Mouse (Mus musculus) stomach, postnatal 0 days (tissue): ENCODE measurements around the gene Cryl1. TPM values are rescaled to one million over a fixed set of nuclear protein-coding genes. Genes with fewer than 3 reads are reported as not detected.

Experiments
- ATAC-seq: fragments of 200-750 bp; cut with Nextera tagmentation; 2 replicates; pipeline ENCODE4 v1.8.0; 2017; ENCODE audit not compliant: low FRiP score, low TSS enrichment
- DNase-seq: peaks from one replicate; pipeline ENCODE4 v3.0.0-alpha.2; 2016; ENCODE audit warnings: low spot score
- H3K27ac ChIP-seq: fragments of 300-500 bp; sonication (generic); replicated peaks from 2 replicates; pipeline ENCODE4 v1.5.1; 2014; ENCODE audit warnings: mild to moderate bottlenecking, control low read depth
- H3K27me3 ChIP-seq: fragments of 300-500 bp; sonication (generic); 2 replicates; pipeline ENCODE4 v1.6.1; 2014; ENCODE audit warnings: low read length; ENCODE audit not compliant: control insufficient read depth, insufficient read depth
- H3K36me3 ChIP-seq: fragments of 300-500 bp; sonication (generic); 2 replicates; pipeline ENCODE4 v1.6.1; 2014; ENCODE audit warnings: low read length, mixed read lengths; ENCODE audit not compliant: control insufficient read depth, insufficient read depth
- H3K4me1 ChIP-seq: fragments of 300-500 bp; sonication (generic); replicated peaks from 2 replicates; pipeline ENCODE4 v1.6.1; 2014; ENCODE audit warnings: antibody characterized with exemption; ENCODE audit not compliant: control insufficient read depth, insufficient read depth
- H3K4me2 ChIP-seq: fragments of 300-500 bp; sonication (generic); replicated peaks from 2 replicates; pipeline ENCODE4 v1.6.1; 2014; ENCODE audit warnings: low read depth, mild to moderate bottlenecking, control low read depth, moderate library complexity
- H3K4me3 ChIP-seq: fragments of 300-500 bp; sonication (generic); 2 replicates; pipeline ENCODE4 v1.5.1; 2014; ENCODE audit warnings: low read depth, low read length, control low read depth
- H3K9ac ChIP-seq: fragments of 300-500 bp; sonication (generic); 2 replicates; pipeline ENCODE4 v1.6.1; 2014; ENCODE audit warnings: mild to moderate bottlenecking, low read length, control low read depth, mixed read lengths
- H3K9me3 ChIP-seq: fragments of 300-500 bp; sonication (generic); 2 replicates; pipeline ENCODE4 v1.6.1; 2016; ENCODE audit warnings: low read length; ENCODE audit not compliant: control insufficient read depth
- CTCF ChIP-seq: IDR thresholded peaks from 2 replicates; pipeline ENCODE4 v1.5.1; 2016; ENCODE audit warnings: antibody characterized with exemption, low read depth, mild to moderate bottlenecking, moderate library complexity
- EP300 ChIP-seq: optimal IDR thresholded peaks from 2 replicates; pipeline ENCODE3; 2016; ENCODE audit warnings: antibody characterized with exemption
- WGBS: fragments of 180-500 bp; shearing (Covaris S2); extraction: QIAGEN DNeasy Blood & Tissue Kit; methylation state at CpG from one replicate; pipeline ENCODE4 v1.1.7; 2014; 5-methylcytosine and 5-hydroxymethylcytosine counted together
- polyA plus RNA-seq: library from polyadenylated mRNA; unstranded; fragments of >200 nt; fragmentation: Nextera tagmentation; extraction: Ambion mirVana; gene quantifications from 2 replicates; pipeline ENCODE4 v1.2.1, GENCODE M21; 2015

The Cryl1 gene
- polyA plus RNA-seq, 1 experiment from 2014 or later, result 49.8 TPM

- WGBS, result 92% methylated on average over 6 of the region's 6 CpGs
Measured at GRCm38 (mm10) chr14:57326771-57327170, 71.6 kb downstream of the Cryl1 start.

DNA sequence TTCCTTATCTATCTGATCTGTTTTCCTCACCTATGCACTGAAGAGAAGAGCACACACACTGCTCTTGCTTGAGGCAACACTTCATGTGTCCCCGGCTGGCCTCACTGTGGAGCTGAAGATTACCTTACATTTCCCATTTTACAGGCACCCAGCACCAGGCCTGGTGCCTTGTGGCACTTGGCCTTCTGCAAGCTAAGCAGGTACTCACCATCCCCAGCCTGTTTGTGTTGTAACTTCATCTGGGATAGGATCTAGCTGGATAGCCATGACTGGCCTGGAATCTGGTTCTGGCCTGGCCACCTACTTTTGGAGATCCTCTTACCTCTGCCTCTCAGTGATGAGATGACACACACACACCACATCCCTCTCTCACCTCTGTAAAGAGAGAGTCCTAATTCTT is 79.5 kb downstream of the Cryl1 start:
- H3K36me3 ChIP-seq, result no peaks in the 10 kb centered on the region
- DNase-seq (no peak), ATAC-seq (no peak)
- WGBS, result 86% methylated on average over 1 of the region's 1 CpGs
- no peak overlapping the region for H3K27ac ChIP-seq
- no peak for TF ChIP-seq EP300
- TF ChIP-seq CTCF, result no peak
- no peak overlapping the region for H3K9ac ChIP-seq
- no peaks in the 10 kb centered on the region for H3K9me3 ChIP-seq
- H3K27me3 ChIP-seq, result no peaks in the 10 kb centered on the region
- H3K4me1 ChIP-seq, result no peaks in the 10 kb centered on the region; the same call in none of the 2 replicates
- no peak overlapping the region for H3K4me3 ChIP-seq
- H3K4me2 ChIP-seq, result no peak overlapping the region

More at GRCm38 (mm10) chr14:57326771-57327170, 71.6 kb downstream of the Cryl1 start:
- Histone ChIP-seq H3K36me3 (no peaks in the 10 kb centered on the region), H3K27me3 (no peaks in the 10 kb centered on the region), H3K9ac (no peak overlapping the region), H3K27ac (no peak overlapping the region), H3K4me2 (no peak overlapping the region), H3K4me1 (no peaks in the 10 kb centered on the region), H3K4me3 (no peak overlapping the region), H3K9me3 (no peaks in the 10 kb centered on the region)
- no peak for ATAC-seq
- TF ChIP-seq CTCF (no peak), EP300 (no peak)
- DNase-seq, result no peak

DNA sequence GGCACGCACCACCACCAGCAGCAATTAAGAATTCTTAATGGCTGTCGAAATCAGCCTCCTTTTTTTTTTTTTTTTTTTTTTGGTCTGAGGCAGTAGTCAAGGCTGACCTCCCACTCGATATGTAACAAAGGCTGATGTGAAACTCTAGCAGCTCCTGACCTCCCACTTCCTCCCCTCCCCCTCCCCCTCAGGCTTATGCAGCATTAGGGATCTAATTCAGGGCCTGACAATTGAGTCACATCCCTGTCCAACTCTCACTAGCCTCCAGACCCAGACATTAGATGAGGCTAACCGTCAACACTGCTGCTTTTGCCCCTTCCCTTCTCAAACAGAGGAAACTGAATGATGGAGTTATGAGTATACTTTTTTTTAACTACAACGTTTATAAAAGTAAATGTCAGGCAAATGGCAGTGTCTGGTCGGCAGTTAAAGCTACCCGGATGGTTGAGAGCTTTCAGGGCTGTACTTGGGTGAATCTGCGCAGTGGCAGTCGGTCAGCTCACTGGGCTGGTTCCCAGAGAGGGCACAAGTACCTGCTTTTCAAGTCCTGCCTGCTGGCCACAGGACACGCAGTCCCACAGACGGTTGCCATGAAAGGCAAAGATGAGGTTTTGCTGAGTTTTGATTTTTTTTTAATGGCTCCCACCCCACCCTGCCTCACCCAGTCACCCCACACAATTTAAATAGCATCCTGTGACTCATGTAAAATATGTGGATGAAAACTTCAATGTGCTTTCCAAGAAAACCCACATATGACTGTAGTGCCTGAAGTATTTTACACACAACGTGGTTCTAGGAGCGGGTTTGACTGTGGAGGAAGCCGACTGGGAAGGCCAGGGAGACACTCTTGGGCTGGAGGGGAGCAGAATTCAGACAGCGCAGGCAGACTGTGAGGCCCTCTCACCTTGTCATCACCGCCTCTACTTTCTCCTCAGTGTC is 81.4 kb downstream of the Cryl1 start:
- no peak for ATAC-seq
- no peaks in the 10 kb centered on the region for H3K9me3 ChIP-seq
- H3K4me1 ChIP-seq, result no peaks in the 10 kb centered on the region; the same call in none of the 2 replicates
- no peak for TF ChIP-seq EP300
- no peak for TF ChIP-seq CTCF
- H3K36me3 ChIP-seq, result no peaks in the 10 kb centered on the region
- H3K9ac ChIP-seq, result no peak overlapping the region
- H3K27me3 ChIP-seq, result no peaks in the 10 kb centered on the region
- DNase-seq, result no peak
- WGBS, result 58% methylated on average over 16 of the region's 16 CpGs
- H3K27ac ChIP-seq, result no peak overlapping the region
- no peak overlapping the region for H3K4me3 ChIP-seq
- no peak overlapping the region for H3K4me2 ChIP-seq

DNA sequence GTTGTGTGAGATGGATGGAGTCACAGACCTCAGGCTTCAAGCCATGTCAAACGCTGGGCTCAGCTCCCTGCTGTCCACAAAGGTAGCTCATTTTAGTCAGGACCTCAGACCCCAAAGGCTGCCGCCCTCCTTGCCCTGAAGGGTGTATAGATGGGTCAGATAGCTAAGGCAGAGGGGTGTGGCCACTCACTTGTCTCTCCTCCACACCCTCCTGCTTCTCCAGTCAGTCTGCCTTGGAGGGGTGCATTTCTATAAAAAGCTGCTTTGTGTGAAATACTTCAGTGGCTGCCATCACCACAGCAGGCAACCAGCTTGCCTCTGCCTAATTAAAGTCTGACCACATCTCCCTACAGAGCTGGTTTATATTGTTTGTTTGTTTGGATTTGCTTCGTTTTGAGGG is 82.4 kb downstream of the Cryl1 start:
- Histone ChIP-seq H3K27me3 (no peaks in the 10 kb centered on the region), H3K9me3 (no peaks in the 10 kb centered on the region), H3K4me3 (no peak overlapping the region), H3K36me3 (no peaks in the 10 kb centered on the region), H3K4me1 (no peaks in the 10 kb centered on the region; the same call in none of the 2 replicates), H3K9ac (no peak overlapping the region), H3K4me2 (no peak overlapping the region), H3K27ac (no peak overlapping the region)
- DNase-seq (no peak), ATAC-seq (no peak)
- no peak for TF ChIP-seq EP300
- no peak for TF ChIP-seq CTCF
- 57% methylated on average over 3 of the region's 3 CpGs for WGBS

DNA sequence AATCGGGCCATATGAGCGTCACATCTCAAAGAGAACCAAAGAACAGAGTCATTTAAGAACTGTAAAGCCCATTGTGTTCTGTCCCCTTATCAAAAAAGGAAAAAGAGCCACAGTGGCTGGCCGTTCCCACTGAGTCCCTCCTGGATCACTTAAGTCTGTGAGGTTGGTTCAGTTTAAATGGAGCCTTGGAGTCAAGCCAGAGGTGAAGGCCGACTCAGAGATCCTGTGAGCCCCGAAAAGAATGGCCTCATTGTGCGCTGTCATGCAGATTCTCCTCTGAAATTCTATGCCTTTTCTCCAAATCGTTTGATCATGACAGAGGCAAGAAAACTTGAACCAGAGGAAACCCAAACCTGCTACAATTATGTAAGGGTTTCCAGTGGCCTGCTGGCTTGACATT is 82.8 kb downstream of the Cryl1 start:
- Histone ChIP-seq H3K9ac (no peak overlapping the region), H3K27ac (no peak overlapping the region), H3K4me2 (no peak overlapping the region), H3K27me3 (no peaks in the 10 kb centered on the region), H3K36me3 (no peaks in the 10 kb centered on the region), H3K4me1 (no peaks in the 10 kb centered on the region; the same call in none of the 2 replicates), H3K4me3 (no peak overlapping the region), H3K9me3 (no peaks in the 10 kb centered on the region)
- DNase-seq (no peak), ATAC-seq (no peak)
- WGBS, result 71% methylated on average over 7 of the region's 7 CpGs
- TF ChIP-seq EP300 (no peak), CTCF (no peak)

DNA sequence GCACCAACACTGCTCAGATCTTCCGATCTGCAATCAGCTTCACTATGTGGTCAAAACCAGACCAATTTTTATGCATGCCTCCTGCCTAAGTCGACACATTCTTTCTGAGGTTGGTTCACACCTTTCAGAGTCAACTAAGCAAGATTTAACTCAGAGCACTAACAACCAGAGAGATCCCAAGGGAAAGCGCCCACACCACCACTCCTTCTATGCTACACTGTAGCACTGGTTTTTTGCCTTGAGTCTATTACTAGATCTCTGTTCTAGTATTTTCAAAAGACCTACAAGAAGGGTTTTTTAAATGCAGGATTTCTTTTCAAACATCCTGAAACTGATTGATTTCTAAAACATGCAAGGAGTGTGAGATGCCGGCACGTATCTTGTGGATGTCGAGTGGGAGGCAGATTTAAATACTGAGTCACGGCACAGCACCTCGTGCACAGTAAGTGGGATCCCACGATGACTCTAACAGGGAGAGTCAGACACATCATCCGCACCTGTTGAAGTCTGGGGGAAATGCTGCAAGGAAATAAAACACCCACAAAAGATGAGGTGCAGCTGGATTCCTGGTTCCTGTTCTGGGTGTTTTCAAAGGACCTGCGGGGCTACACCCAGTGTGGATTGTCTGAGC is 96.6 kb downstream of the Cryl1 start:
- no peak for DNase-seq
- no peak overlapping the region for H3K9ac ChIP-seq
- no peak overlapping the region for H3K27ac ChIP-seq
- no peaks in the 10 kb centered on the region for H3K27me3 ChIP-seq
- no peak for ATAC-seq
- no peaks in the 10 kb centered on the region for H3K9me3 ChIP-seq
- no peak for TF ChIP-seq EP300
- no peak for TF ChIP-seq CTCF
- H3K4me2 ChIP-seq, result no peak overlapping the region
- H3K4me3 ChIP-seq, result no peak overlapping the region
- WGBS, result 81% methylated on average over 11 of the region's 11 CpGs
- no peaks in the 10 kb centered on the region for H3K4me1 ChIP-seq
- no peaks in the 10 kb centered on the region for H3K36me3 ChIP-seq
